Mouse (Mus musculus): ENCODE measurements around the gene Gm21885. TPM values are rescaled to one million over a fixed set of nuclear protein-coding genes. Genes with fewer than 3 reads are reported as not detected.
"Not testable (repeated sequence)": the region's sequence is repeated elsewhere in the genome, so short reads cannot be mapped to it uniquely, and the experiment has no call there.

Gene Gm21885
- polyA plus RNA-seq, 1 experiment = not detected

GRCm38 (mm10) chr11:94265134-94265785 is 16.4 kb upstream of the Gm21885 start:
- no peak for TF ChIP-seq CTCF (IDR thresholded peaks at IDR 0.05; ENCODE audit: borderline replicate concordance, control insufficient read depth, extremely low read depth, insufficient read depth, low read length, poor library complexity)
- no peak for TF ChIP-seq POLR2A (IDR thresholded peaks at IDR 0.05; ENCODE audit: control insufficient read depth, extremely low read depth, insufficient read depth, low read length, poor library complexity)
- Histone ChIP-seq H3K4me1 (replicated peaks; ENCODE audit: control insufficient read depth, insufficient read depth, low read length) (peaks cover 5% of the 10 kb centered on the region; the same call in 1 of the 2 replicates), H3K27ac (ENCODE audit: control insufficient read depth, insufficient read depth, low read length) (no peak overlapping the region), H3K4me3 (ENCODE audit: control insufficient read depth, insufficient read depth, low read length) (no peak overlapping the region; the same call in 1 of the 2 replicates), H3K36me3 (ENCODE audit: control insufficient read depth, insufficient read depth, low read length) (no peaks in the 10 kb centered on the region), H3K27me3 (ENCODE audit: control insufficient read depth, insufficient read depth, low read length) (no peaks in the 10 kb centered on the region)
- 9% methylated on average over 18 of the region's 18 CpGs for WGBS
- no peak for DNase-seq

DNA sequence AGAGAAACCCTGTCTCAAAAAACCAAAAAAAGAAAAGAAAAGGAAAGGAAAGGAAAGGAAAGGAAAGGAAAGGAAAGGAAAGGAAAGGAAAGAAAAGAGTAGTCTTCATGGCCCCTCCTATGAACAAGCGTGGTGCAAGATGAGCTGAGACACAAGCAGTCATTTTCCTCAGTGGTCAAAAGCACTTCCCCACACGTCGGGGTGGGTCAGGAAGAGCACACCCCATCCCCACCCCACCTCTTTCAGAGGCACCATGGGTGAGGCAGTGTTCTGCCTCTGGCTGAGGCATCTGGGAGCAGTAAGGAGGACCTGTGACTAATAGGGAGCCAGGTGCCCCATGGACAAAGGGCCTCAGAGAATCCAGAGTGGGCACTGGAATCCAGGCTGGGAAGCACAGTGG is 15.5 kb upstream of the Gm21885 start:
- H3K4me1 ChIP-seq (replicated peaks; ENCODE audit: control insufficient read depth, insufficient read depth, low read length); H3K27me3 ChIP-seq (ENCODE audit: control insufficient read depth, insufficient read depth, low read length); H3K4me3 ChIP-seq (ENCODE audit: control insufficient read depth, insufficient read depth, low read length); H3K36me3 ChIP-seq (ENCODE audit: control insufficient read depth, insufficient read depth, low read length); H3K27ac ChIP-seq (ENCODE audit: control insufficient read depth, insufficient read depth, low read length); DNase-seq: not testable (repeated sequence)
- 34% methylated on average over 3 of the region's 3 CpGs for WGBS

DNA sequence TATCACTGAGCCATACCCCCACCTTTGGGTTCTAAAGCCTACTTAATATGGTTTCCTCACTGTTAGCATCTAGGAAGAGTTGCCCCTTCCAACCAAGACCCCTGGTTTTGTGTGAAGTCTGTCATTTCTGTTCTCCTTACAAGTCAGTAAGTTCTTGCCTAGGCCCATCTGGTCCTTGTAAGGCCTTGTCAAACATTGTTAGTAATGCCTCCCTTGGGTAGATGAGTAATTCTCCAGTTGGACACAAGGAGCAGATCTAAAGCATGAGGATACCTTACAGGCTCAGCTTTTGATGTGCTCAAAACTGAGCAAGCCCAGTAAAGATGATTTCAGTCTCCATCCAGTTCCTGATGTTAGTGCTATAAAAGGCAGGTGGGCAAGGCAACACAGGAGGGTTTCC is 12.9 kb upstream of the Gm21885 start:
- Histone ChIP-seq H3K36me3 (ENCODE audit: control insufficient read depth, insufficient read depth, low read length) (no peaks in the 10 kb centered on the region), H3K4me1 (replicated peaks; ENCODE audit: control insufficient read depth, insufficient read depth, low read length) (peaks cover 5% of the 10 kb centered on the region; the same call in 1 of the 2 replicates), H3K4me3 (ENCODE audit: control insufficient read depth, insufficient read depth, low read length) (no peak overlapping the region), H3K27ac (ENCODE audit: control insufficient read depth, insufficient read depth, low read length) (no peak overlapping the region), H3K27me3 (ENCODE audit: control insufficient read depth, insufficient read depth, low read length) (no peaks in the 10 kb centered on the region)
- TF ChIP-seq POLR2A (IDR thresholded peaks at IDR 0.05; ENCODE audit: control insufficient read depth, extremely low read depth, insufficient read depth, low read length, poor library complexity) (no peak), CTCF (IDR thresholded peaks at IDR 0.05; ENCODE audit: borderline replicate concordance, control insufficient read depth, extremely low read depth, insufficient read depth, low read length, poor library complexity) (no peak)
- no peak for DNase-seq

DNA sequence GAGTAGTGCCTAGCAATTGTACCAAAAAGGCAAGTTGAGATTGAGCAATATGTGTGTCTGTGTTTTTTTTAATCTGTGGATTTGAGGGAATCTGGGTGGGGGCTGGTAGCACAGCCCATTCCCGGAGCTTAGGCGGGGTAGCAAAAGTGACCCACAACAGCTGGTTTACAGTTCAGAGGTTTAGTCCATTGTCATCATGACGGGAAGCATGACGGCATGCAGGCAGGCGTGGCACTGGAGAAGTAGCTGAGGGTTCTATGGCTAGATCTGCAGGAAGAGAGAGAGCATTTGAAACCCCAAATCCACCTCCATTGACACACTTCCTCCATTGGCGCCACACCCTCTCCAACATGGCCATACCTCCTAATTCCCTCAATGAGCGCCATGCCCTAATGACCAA is 11.8 kb upstream of the Gm21885 start:
- H3K27me3 ChIP-seq (ENCODE audit: control insufficient read depth, insufficient read depth, low read length) = no peaks in the 10 kb centered on the region
- WGBS = 98% methylated on average over 7 of the region's 7 CpGs
- peaks cover 5% of the 10 kb centered on the region; the same call in 1 of the 2 replicates for H3K4me1 ChIP-seq (replicated peaks; ENCODE audit: control insufficient read depth, insufficient read depth, low read length)

GRCm38 (mm10) chr11:94271015-94271414 is 10.7 kb upstream of the Gm21885 start:
- 66% methylated on average over 2 of the region's 2 CpGs for WGBS
- H3K36me3 ChIP-seq (ENCODE audit: control insufficient read depth, insufficient read depth, low read length) = no peaks in the 10 kb centered on the region
- H3K4me1 ChIP-seq (replicated peaks; ENCODE audit: control insufficient read depth, insufficient read depth, low read length) = peaks cover 5% of the 10 kb centered on the region; the same call in 1 of the 2 replicates
- no peaks in the 10 kb centered on the region for H3K27me3 ChIP-seq (ENCODE audit: control insufficient read depth, insufficient read depth, low read length)
- DNase-seq = no peak
- no peak overlapping the region for H3K27ac ChIP-seq (ENCODE audit: control insufficient read depth, insufficient read depth, low read length)
- H3K4me3 ChIP-seq (ENCODE audit: control insufficient read depth, insufficient read depth, low read length) = no peak overlapping the region
- no peak for TF ChIP-seq CTCF (IDR thresholded peaks at IDR 0.05; ENCODE audit: borderline replicate concordance, control insufficient read depth, extremely low read depth, insufficient read depth, low read length, poor library complexity)
- TF ChIP-seq POLR2A (IDR thresholded peaks at IDR 0.05; ENCODE audit: control insufficient read depth, extremely low read depth, insufficient read depth, low read length, poor library complexity) = no peak

More for the DNA sequence above, 11.8 kb upstream of the Gm21885 start:
- H3K4me3 ChIP-seq (ENCODE audit: control insufficient read depth, insufficient read depth, low read length) = no peak overlapping the region
- DNase-seq = no peak
- H3K27ac ChIP-seq (ENCODE audit: control insufficient read depth, insufficient read depth, low read length) = no peak overlapping the region
- TF ChIP-seq POLR2A (IDR thresholded peaks at IDR 0.05; ENCODE audit: control insufficient read depth, extremely low read depth, insufficient read depth, low read length, poor library complexity) = no peak
- TF ChIP-seq CTCF (IDR thresholded peaks at IDR 0.05; ENCODE audit: borderline replicate concordance, control insufficient read depth, extremely low read depth, insufficient read depth, low read length, poor library complexity) = no peak
- no peaks in the 10 kb centered on the region for H3K36me3 ChIP-seq (ENCODE audit: control insufficient read depth, insufficient read depth, low read length)

GRCm38 (mm10) chr11:94272960-94273927 is 8.4 kb upstream of the Gm21885 start:
- TF ChIP-seq CTCF (IDR thresholded peaks at IDR 0.05; ENCODE audit: borderline replicate concordance, control insufficient read depth, extremely low read depth, insufficient read depth, low read length, poor library complexity) = no peak
- Histone ChIP-seq H3K27me3 (ENCODE audit: control insufficient read depth, insufficient read depth, low read length) (no peaks in the 10 kb centered on the region), H3K36me3 (ENCODE audit: control insufficient read depth, insufficient read depth, low read length) (no peaks in the 10 kb centered on the region), H3K27ac (ENCODE audit: control insufficient read depth, insufficient read depth, low read length) (no peak overlapping the region), H3K4me3 (ENCODE audit: control insufficient read depth, insufficient read depth, low read length) (no peak overlapping the region), H3K4me1 (replicated peaks; ENCODE audit: control insufficient read depth, insufficient read depth, low read length) (peaks cover 12% of the 10 kb centered on the region; the same call in 1 of the 2 replicates)
- WGBS = 96% methylated on average over 21 of the region's 21 CpGs
- no peak for DNase-seq
